Mouse (Mus musculus) forebrain, postnatal 0 days (tissue): ENCODE results near the gene Prph2. TPM values are rescaled to one million over a fixed set of nuclear protein-coding genes. Genes with fewer than 3 reads are reported as not detected.
A peak's percentile ranks its signal among the peaks of the same experiment; 100 is the strongest.

Experiments
- ATAC-seq: fragments of 200-750 bp; cut with Nextera tagmentation; 2 replicates; pipeline ENCODE4 v1.8.0; 2017; ENCODE audit warnings: mild to moderate bottlenecking, moderate library complexity
- DNase-seq: peaks from one replicate; pipeline ENCODE4 v3.0.0-alpha.2; 2015
- H3K27ac ChIP-seq: fragments of 300-500 bp; sonication (generic); 2 replicates; pipeline ENCODE4 v1.5.1; 2014; ENCODE audit warnings: low read depth, mild to moderate bottlenecking, antibody characterized with exemption, low read length, moderate library complexity, mixed read lengths
- H3K27me3 ChIP-seq: fragments of 300-500 bp; sonication (generic); 2 replicates; pipeline ENCODE4 v1.6.1; 2014; ENCODE audit warnings: mild to moderate bottlenecking, low read length, mixed read lengths; ENCODE audit not compliant: insufficient read depth
- H3K36me3 ChIP-seq: fragments of 300-500 bp; sonication (generic); 2 replicates; pipeline ENCODE4 v1.6.1; 2014; ENCODE audit warnings: mild to moderate bottlenecking, moderate library complexity; ENCODE audit not compliant: insufficient read depth
- H3K4me1 ChIP-seq: fragments of 300-500 bp; sonication (generic); 2 replicates; pipeline ENCODE4 v1.6.1; 2014; ENCODE audit warnings: antibody characterized with exemption; ENCODE audit not compliant: insufficient read depth
- H3K4me2 ChIP-seq: fragments of 300-500 bp; sonication (generic); 2 replicates; pipeline ENCODE4 v1.6.1; 2014; ENCODE audit warnings: low read depth, mild to moderate bottlenecking, moderate library complexity
- H3K4me3 ChIP-seq: fragments of 300-500 bp; sonication (generic); 2 replicates; pipeline ENCODE4 v1.5.1; 2014; ENCODE audit warnings: low read depth, low read length, mixed read lengths
- H3K9ac ChIP-seq: fragments of 300-500 bp; sonication (generic); 2 replicates; pipeline ENCODE4 v1.6.1; 2014; ENCODE audit warnings: mild to moderate bottlenecking
- H3K9me3 ChIP-seq: fragments of 300-500 bp; sonication (generic); 2 replicates; pipeline ENCODE4 v1.6.1; 2016; ENCODE audit warnings: low read length
- CTCF ChIP-seq: sonication (generic); IDR thresholded peaks from 2 replicates; pipeline ENCODE4 v1.5.1; 2016; ENCODE audit warnings: antibody characterized with exemption, control low read depth, low read depth
- WGBS: fragments of 180-500 bp; shearing (Covaris S2); extraction: QIAGEN DNeasy Blood & Tissue Kit; methylation state at CpG from one replicate; pipeline ENCODE4 v1.1.7; 2014; 5-methylcytosine and 5-hydroxymethylcytosine counted together
- polyA plus RNA-seq: library from polyadenylated mRNA; unstranded; fragments of >200 nt; fragmentation: Nextera tagmentation; extraction: Ambion mirVana; gene quantifications from 2 replicates; pipeline ENCODE4 v1.2.1, GENCODE M21; 2015
- total RNA-seq: library from RNA; depleted of rRNA; stranded (reverse); fragments of >200 nt; gene quantifications from 2 replicates; pipeline ENCODE4 v1.2.3, GENCODE M21; 2014

Gene Prph2
- total and polyA plus RNA-seq, 2 experiments from 2014 or later = 0.14 TPM; not detected in 1

- 3% methylated on average over 64 of the region's 64 CpGs for WGBS
- Histone ChIP-seq H3K27me3 (no peaks in the 10 kb centered on the region), H3K27ac (peak overlapping the region; percentile 94), H3K9me3 (no peaks in the 10 kb centered on the region), H3K4me3 (peak overlapping the region; percentile 88), H3K36me3 (no peaks in the 10 kb centered on the region), H3K9ac (peak overlapping the region; percentile 88), H3K4me1 (peaks cover 14% of the 10 kb centered on the region), H3K4me2 (peak overlapping the region; percentile 93)
- TF ChIP-seq CTCF = no peak
- ATAC-seq = peak; percentile 25
- no peak for DNase-seq
Measured at GRCm38 (mm10) chr17:46890843-46891594, 19.2 kb upstream of the Prph2 start.

GRCm38 (mm10) chr17:46895426-46895825 is 14.8 kb upstream of the Prph2 start:
- H3K27me3 ChIP-seq = no peaks in the 10 kb centered on the region
- DNase-seq = no peak
- no peak overlapping the region for H3K4me2 ChIP-seq
- H3K4me3 ChIP-seq = no peak overlapping the region
- no peaks in the 10 kb centered on the region for H3K9me3 ChIP-seq
- no peak overlapping the region for H3K27ac ChIP-seq
- no peaks in the 10 kb centered on the region for H3K36me3 ChIP-seq
- H3K9ac ChIP-seq = no peak overlapping the region
- H3K4me1 ChIP-seq = peaks cover 14% of the 10 kb centered on the region
- ATAC-seq = no peak
- no peak for TF ChIP-seq CTCF
- 94% methylated on average over 9 of the region's 9 CpGs for WGBS

DNA sequence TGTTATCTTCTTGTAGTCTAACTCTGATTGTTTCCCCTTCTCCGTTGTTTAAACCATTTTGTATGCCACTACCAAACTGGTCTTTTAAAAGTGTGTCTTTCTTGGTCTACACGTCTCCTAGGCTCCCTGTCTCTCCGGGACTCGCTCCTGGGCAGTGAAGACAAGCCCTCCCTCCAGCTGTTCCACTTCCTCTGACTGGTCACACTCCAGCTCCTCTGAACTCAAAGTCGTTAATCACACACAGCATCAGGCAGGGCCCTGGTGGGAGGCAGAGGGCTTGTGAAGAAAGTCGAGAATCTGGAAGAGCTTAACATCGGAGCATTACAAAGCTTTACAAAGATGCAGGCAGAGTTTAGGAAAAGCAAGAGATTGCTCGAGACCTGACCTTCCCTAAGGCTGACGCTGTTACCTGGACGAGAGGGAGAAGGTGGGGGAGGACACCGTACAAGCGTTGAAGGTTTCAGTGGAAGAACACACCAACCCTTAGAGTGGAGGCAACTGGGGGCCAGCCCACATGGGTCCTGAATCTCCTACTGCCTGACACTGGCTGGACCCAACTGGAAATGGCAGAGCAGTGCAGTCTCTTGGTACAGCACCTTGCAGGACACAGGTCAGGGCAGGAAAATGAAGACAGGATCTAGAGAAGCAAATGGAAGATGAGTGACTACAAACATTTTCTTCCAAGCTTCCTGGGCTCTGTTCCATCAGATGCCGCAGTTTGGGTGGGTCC is 12.9 kb upstream of the Prph2 start:
- DNase-seq (no peak), ATAC-seq (no peak)
- H3K4me1 ChIP-seq = peaks cover 4% of the 10 kb centered on the region; the same call in 1 of the 2 replicates
- no peak overlapping the region for H3K9ac ChIP-seq
- H3K27me3 ChIP-seq = no peaks in the 10 kb centered on the region
- H3K4me3 ChIP-seq = no peak overlapping the region
- no peaks in the 10 kb centered on the region for H3K9me3 ChIP-seq
- 61% methylated on average over 13 of the region's 13 CpGs for WGBS
- H3K4me2 ChIP-seq = no peak overlapping the region
- no peak for TF ChIP-seq CTCF
- H3K27ac ChIP-seq = no peak overlapping the region
- H3K36me3 ChIP-seq = no peaks in the 10 kb centered on the region

DNA sequence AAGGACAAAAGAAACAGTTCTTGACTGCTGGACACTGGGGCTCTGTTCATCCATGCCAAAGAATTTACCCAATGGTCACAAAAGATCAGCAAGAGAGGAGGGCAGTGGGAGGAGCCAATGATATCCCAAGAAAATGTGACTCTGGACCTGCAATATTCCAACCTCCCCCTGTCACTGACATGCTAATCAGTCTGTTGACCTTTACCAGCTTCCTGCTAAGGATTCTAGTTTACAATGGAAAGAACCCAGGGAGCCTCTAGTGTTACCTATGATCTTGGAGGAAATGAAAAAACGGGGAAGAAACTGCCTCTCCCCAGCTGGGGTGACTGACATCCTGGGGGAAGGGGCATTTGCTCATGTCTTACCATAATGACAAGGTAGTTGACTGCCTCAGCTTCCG is 9.3 kb upstream of the Prph2 start:
- Histone ChIP-seq H3K9ac (no peak overlapping the region), H3K4me3 (no peak overlapping the region), H3K27me3 (no peaks in the 10 kb centered on the region), H3K9me3 (no peaks in the 10 kb centered on the region), H3K36me3 (no peaks in the 10 kb centered on the region), H3K4me1 (no peaks in the 10 kb centered on the region), H3K27ac (no peak overlapping the region), H3K4me2 (no peak overlapping the region)
- TF ChIP-seq CTCF = no peak
- WGBS = 55% methylated on average over 2 of the region's 2 CpGs
- DNase-seq (no peak), ATAC-seq (no peak)

- no peaks in the 10 kb centered on the region for H3K36me3 ChIP-seq
- no peak overlapping the region for H3K4me2 ChIP-seq
- no peaks in the 10 kb centered on the region for H3K4me1 ChIP-seq
- DNase-seq (peak; percentile 78), ATAC-seq (peak; percentile 86)
- no peak overlapping the region for H3K27ac ChIP-seq
- TF ChIP-seq CTCF = peak; percentile 89
- no peaks in the 10 kb centered on the region for H3K27me3 ChIP-seq
- no peak overlapping the region for H3K4me3 ChIP-seq
- H3K9me3 ChIP-seq = no peaks in the 10 kb centered on the region
- H3K9ac ChIP-seq = peak overlapping the region; percentile 22; the same call in 1 of the 2 replicates
- 23% methylated on average over 19 of the region's 19 CpGs for WGBS
Measured at GRCm38 (mm10) chr17:46903876-46904490, 6.3 kb upstream of the Prph2 start.

DNA sequence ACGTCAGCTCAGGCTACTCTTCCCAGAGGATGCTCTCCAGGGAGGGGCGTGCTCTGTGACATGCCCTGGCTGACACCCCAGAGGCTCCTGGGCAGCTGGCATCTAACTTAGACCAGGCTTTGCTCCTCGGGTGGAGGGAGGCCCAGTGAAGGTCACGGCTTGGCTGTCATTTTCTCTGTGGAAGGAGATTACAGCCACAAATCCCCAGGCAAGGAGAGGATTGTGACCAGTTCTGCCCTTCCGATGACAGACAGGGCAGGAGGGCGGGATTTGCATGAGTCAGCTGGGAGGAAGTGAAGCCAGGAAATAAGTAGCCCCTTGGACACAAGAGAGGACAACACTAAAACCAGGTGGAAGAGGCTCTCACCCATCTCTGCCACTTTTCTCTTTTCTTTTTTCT is 2.1 kb downstream of the Prph2 start:
- 52% methylated on average over 6 of the region's 6 CpGs for WGBS
- Histone ChIP-seq H3K27ac (no peak overlapping the region), H3K27me3 (no peaks in the 10 kb centered on the region), H3K4me2 (no peak overlapping the region), H3K9me3 (no peaks in the 10 kb centered on the region), H3K36me3 (no peaks in the 10 kb centered on the region), H3K4me3 (no peak overlapping the region), H3K9ac (no peak overlapping the region), H3K4me1 (no peaks in the 10 kb centered on the region)
- DNase-seq (no peak), ATAC-seq (no peak)
- no peak for TF ChIP-seq CTCF

- no peak overlapping the region for H3K27ac ChIP-seq
- DNase-seq (no peak), ATAC-seq (no peak)
- 71% methylated on average over 3 of the region's 3 CpGs for WGBS
- H3K4me1 ChIP-seq = no peaks in the 10 kb centered on the region
- H3K36me3 ChIP-seq = no peaks in the 10 kb centered on the region
- no peaks in the 10 kb centered on the region for H3K27me3 ChIP-seq
- H3K9me3 ChIP-seq = no peaks in the 10 kb centered on the region
- H3K4me3 ChIP-seq = no peak overlapping the region
- TF ChIP-seq CTCF = no peak
- H3K4me2 ChIP-seq = no peak overlapping the region
- H3K9ac ChIP-seq = no peak overlapping the region
Measured at GRCm38 (mm10) chr17:46915129-46915528, 4.9 kb downstream of the Prph2 start.
